Mouse (Mus musculus) hindbrain, embryonic 12.5 days (tissue): ENCODE results near the gene Zc2hc1b. TPM values are rescaled to one million over a fixed set of nuclear protein-coding genes. Genes with fewer than 3 reads are reported as not detected.
A peak's percentile ranks its signal among the peaks of the same experiment; 100 is the strongest.
"Not testable (repeated sequence)": the region's sequence is repeated elsewhere in the genome, so short reads cannot be mapped to it uniquely, and the experiment has no call there.

Source experiments
- ATAC-seq: fragments of 200-750 bp; cut with Nextera tagmentation; 2 replicates; pipeline ENCODE4 v1.8.0; 2017; ENCODE audit warnings: moderate TSS enrichment; ENCODE audit not compliant: low FRiP score
- H3K27ac ChIP-seq: fragments of 300-500 bp; sonication (generic); 2 replicates; pipeline ENCODE4 v1.5.1; 2016; ENCODE audit warnings: mild to moderate bottlenecking
- H3K27me3 ChIP-seq: fragments of 300-500 bp; sonication (generic); 2 replicates; pipeline ENCODE4 v1.6.1; 2016; ENCODE audit warnings: mild to moderate bottlenecking
- H3K36me3 ChIP-seq: fragments of 300-500 bp; sonication (generic); 2 replicates; pipeline ENCODE4 v1.6.1; 2016; ENCODE audit warnings: mild to moderate bottlenecking
- H3K4me1 ChIP-seq: fragments of 300-500 bp; sonication (generic); 2 replicates; pipeline ENCODE4 v1.6.1; 2016
- H3K4me2 ChIP-seq: fragments of 300-500 bp; sonication (generic); replicated peaks from 2 replicates; pipeline ENCODE4 v1.6.1; 2016; ENCODE audit warnings: mild to moderate bottlenecking
- H3K4me3 ChIP-seq: fragments of 300-500 bp; sonication (generic); 2 replicates; pipeline ENCODE4 v1.5.1; 2016; ENCODE audit warnings: mild to moderate bottlenecking
- H3K9ac ChIP-seq: fragments of 300-500 bp; sonication (generic); 2 replicates; pipeline ENCODE4 v1.6.1; 2016; ENCODE audit warnings: mild to moderate bottlenecking, moderate library complexity
- H3K9me3 ChIP-seq: fragments of 300-500 bp; sonication (generic); replicated peaks from 2 replicates; pipeline ENCODE4 v1.6.1; 2016; ENCODE audit warnings: mild to moderate bottlenecking
- WGBS: fragments of 180-500 bp; shearing (Covaris S2); methylation state at CpG from one replicate; pipeline ENCODE4 v1.1.7; 2016; 5-methylcytosine and 5-hydroxymethylcytosine counted together
- polyA plus RNA-seq: library from polyadenylated mRNA; unstranded; fragments of >200 nt; fragmentation: Nextera tagmentation; extraction: Ambion mirVana; gene quantifications from 2 replicates; pipeline ENCODE4 v1.2.1, GENCODE M21; 2016

The Zc2hc1b gene
- polyA plus RNA-seq, 1 experiment from 2014 or later, result not detected

DNA sequence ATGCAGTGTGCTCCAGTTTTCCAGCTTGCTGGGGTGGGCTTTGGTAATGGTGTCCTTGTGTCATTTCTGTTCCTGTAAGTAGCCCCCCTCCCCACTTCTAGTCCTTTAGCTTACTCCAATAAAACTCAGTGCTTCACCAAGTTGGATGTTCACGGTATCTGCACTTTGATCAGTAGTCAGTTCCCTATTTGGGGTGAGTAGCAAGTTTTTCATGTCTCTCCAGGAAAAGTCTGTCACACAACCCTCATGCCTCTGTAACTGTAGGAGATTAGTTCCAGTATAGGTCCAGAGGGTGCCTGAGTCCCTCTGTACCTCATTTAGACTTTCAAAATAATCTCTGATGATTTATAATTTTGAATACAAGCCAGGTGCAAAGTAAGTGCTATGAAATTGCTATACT, 21.4 kb upstream of the Zc2hc1b start:
- no peak for ATAC-seq
- H3K4me2 ChIP-seq, result no peak overlapping the region
- 97% methylated on average over 1 of the region's 1 CpGs for WGBS
- no peak overlapping the region for H3K4me3 ChIP-seq
- no peaks in the 10 kb centered on the region for H3K9me3 ChIP-seq
- H3K27ac ChIP-seq, result no peak overlapping the region
- H3K27me3 ChIP-seq, result no peaks in the 10 kb centered on the region
- H3K4me1 ChIP-seq, result no peaks in the 10 kb centered on the region
- H3K9ac ChIP-seq, result no peak overlapping the region
- H3K36me3 ChIP-seq, result no peaks in the 10 kb centered on the region

DNA sequence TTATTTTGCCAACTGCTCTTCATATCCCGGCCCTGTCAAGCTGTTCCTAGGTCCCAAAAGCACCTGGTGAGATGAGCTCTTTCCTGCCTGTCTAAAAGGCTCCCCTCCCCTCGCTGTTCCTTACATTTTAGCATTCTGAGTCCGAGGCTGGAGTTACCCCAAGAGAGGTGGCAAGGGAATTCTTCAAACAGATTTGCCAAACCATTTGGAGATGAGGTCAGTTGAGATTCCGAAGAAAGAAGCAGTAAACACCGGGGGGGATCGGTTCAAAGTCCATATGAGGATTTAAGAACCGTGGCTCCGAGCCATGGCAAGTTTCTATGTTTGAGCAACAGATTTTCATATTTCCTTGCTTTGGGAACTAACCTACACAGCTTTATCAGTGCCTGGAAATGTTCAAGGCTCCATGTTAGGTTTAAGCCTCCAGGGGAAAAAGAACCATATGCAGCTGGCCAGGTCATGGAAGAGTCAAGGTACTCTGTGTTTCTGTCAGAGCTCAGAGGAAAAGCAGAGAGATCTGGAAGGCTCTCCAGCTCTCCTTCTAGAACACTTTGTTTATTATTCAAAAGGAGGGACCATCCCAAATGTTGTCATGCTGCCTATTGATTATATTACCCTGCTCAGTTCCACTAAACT, 19.2 kb upstream of the Zc2hc1b start:
- H3K36me3 ChIP-seq, result no peaks in the 10 kb centered on the region
- H3K27me3 ChIP-seq, result no peaks in the 10 kb centered on the region
- H3K4me1 ChIP-seq, result peaks cover 5% of the 10 kb centered on the region
- H3K9me3 ChIP-seq, result no peaks in the 10 kb centered on the region
- H3K4me2 ChIP-seq, result no peak overlapping the region
- no peak overlapping the region for H3K4me3 ChIP-seq
- no peak overlapping the region for H3K9ac ChIP-seq
- 73% methylated on average over 8 of the region's 8 CpGs for WGBS
- H3K27ac ChIP-seq, result no peak overlapping the region
- no peak for ATAC-seq

DNA sequence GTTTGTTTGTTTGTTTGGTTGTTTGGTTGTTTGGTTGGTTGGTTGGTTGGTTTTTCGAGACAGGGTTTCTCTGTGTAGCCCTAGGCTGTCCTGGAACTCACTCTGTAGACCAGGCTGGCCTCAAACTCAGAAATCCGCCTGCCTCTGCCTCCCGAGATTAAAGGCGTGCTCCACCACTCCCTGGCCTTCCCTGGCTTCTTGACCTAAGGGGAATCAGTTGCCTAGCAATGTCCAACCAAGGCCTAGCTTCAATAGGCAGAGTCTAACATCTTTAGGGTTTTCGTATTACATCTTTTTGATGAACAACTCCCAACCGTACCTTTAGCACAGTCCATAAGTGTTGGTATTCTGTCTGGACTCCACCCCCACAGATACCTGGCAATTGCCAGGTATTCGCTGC, 15.7 kb upstream of the Zc2hc1b start:
- Histone ChIP-seq H3K36me3 (peaks cover 20% of the 10 kb centered on the region), H3K4me2 (peak overlapping the region; percentile 63), H3K4me3 (peak overlapping the region; percentile 92; the same call in 1 of the 2 replicates)
- peak; percentile 36 for ATAC-seq
- H3K27ac ChIP-seq, H3K9ac ChIP-seq, H3K9me3 ChIP-seq, H3K27me3 ChIP-seq, H3K4me1 ChIP-seq: not testable (repeated sequence)
- 86% methylated on average over 7 of the region's 7 CpGs for WGBS

DNA sequence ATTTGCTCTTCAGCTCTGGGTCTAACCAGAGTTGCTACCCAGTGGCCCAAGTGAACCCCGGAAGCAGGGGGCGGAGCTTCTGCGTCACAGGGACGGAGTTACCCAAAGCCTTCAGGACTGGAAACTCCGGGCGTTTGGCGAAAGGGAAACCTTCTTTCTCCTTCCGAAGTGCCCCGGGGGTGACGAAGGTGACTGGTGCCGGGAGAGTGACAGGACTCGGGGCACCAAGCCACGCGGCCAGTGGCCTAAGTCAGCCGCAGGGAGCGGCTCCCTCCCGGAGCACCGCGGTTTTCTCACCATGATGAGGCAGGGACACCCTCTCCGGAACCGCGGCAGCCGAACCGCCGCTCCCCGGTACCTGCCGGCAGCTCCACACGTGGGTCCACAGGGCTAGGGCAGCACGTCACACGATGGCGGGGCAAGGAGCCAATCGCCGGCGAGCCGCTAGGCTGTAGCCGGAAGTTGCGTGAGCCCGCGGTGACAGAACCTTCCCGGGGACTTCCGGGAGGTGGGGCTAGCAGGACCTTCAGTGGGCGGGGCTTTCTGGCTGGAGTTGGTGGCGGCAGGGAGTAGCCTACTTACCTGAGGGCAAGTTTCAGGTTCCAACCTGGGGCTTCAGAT, 15.0 kb upstream of the Zc2hc1b start, which contains the start of gene Ltv1:
Gene Ltv1, minus strand, starts transcription at position 438 of the 621 bp plus-strand sequence.
- H3K27me3 ChIP-seq, result no peaks in the 10 kb centered on the region
- H3K27ac ChIP-seq, result no peak within 1 kb of the TSS
- no peaks in the 10 kb centered on the region for H3K9me3 ChIP-seq
- ATAC-seq, result peak; percentile 100
- H3K4me1 ChIP-seq, result peaks cover 7% of the 10 kb centered on the region
- H3K9ac ChIP-seq, result peak within 1 kb of the TSS; percentile 82
- peak within 1 kb of the TSS; percentile 92 for H3K4me3 ChIP-seq
- peak within 1 kb of the TSS; percentile 63 for H3K4me2 ChIP-seq
- WGBS, result 1% methylated on average over 43 of the region's 43 CpGs
- peaks cover 23% of the 10 kb centered on the region for H3K36me3 ChIP-seq

DNA sequence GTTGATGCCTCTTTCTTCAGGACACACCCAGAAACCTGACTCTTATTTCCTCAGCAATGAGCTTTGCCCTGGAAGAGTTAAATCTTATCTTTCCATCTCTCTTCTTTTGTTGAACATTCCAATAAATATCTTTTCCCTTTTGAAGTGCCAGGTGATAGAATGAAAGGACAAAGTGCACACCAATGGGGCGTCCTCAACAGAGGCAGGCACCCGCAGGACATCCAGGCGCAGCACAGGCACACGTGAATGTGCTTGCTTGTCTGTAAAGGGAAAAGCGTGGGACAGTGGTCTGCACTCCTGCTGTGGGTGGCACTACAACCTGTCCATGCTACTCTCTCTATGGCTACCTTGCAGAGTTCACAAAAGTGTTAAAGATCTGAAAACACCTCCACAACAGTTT, 12.1 kb upstream of the Zc2hc1b start:
- ATAC-seq, result no peak
- H3K4me1 ChIP-seq, result peaks cover 7% of the 10 kb centered on the region
- H3K36me3 ChIP-seq, result peaks cover 53% of the 10 kb centered on the region
- no peak overlapping the region for H3K4me3 ChIP-seq
- H3K9ac ChIP-seq, result no peak overlapping the region
- no peak overlapping the region for H3K27ac ChIP-seq
- H3K4me2 ChIP-seq, result no peak overlapping the region
- WGBS, result 94% methylated on average over 5 of the region's 5 CpGs
- no peaks in the 10 kb centered on the region for H3K9me3 ChIP-seq
- no peaks in the 10 kb centered on the region for H3K27me3 ChIP-seq

DNA sequence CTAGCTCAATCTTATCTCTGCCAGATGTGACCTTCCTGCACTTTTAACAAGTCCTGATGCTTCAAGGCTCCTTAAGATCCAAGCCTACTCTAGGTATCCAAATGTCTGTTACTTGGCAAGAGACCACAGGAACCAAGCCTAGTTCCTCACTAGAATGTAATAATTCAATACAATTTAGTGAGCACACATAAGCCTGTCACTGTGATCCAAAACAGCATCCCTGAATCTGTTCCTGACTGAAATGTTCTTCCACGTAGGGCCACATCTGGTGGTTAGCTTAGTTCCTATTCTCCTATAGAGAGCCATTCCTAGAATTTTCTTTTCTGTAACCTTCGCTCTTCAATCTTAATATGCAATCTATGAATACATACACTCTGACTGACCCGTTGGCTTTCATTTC, 8.9 kb upstream of the Zc2hc1b start:
- 89% methylated on average over 3 of the region's 3 CpGs for WGBS
- Histone ChIP-seq H3K9ac (no peak overlapping the region), H3K36me3 (peaks cover 76% of the 10 kb centered on the region), H3K4me2 (no peak overlapping the region), H3K27me3 (no peaks in the 10 kb centered on the region), H3K4me1 (no peaks in the 10 kb centered on the region), H3K4me3 (no peak overlapping the region), H3K27ac (no peak overlapping the region), H3K9me3 (no peaks in the 10 kb centered on the region)
- ATAC-seq, result no peak

DNA sequence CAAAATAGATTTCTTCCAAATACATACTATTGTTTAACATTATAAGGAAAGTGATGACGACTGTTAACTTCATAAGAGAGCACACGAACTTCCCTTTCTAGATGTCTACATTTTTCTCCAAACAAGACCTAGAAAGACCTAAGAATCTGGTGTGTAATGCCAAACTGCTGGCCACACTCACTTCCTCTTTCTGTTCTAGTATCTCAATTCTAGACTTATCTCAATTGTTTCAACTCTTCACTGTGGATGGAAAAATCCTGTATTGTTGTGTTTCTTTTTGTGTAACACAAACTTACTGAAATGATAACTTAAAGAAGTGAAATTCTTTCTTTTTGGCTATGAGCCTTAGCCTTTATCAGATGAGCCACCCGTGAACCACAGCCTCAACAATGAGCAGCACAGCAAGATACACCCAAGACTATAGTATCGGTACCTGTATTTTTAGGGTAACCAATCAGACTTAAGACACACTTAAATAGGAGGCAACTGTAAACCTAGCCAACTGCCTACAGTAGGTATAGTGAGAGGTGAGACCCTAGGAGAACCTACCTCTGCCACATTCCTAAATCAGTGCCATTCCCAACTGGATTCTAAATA, 6.4 kb upstream of the Zc2hc1b start:
- Histone ChIP-seq H3K4me1 (no peaks in the 10 kb centered on the region), H3K27me3 (no peaks in the 10 kb centered on the region), H3K4me2 (no peak overlapping the region), H3K36me3 (peaks cover 86% of the 10 kb centered on the region), H3K4me3 (no peak overlapping the region), H3K9ac (no peak overlapping the region), H3K27ac (no peak overlapping the region), H3K9me3 (no peaks in the 10 kb centered on the region)
- ATAC-seq, result no peak
- 96% methylated on average over 4 of the region's 4 CpGs for WGBS

DNA sequence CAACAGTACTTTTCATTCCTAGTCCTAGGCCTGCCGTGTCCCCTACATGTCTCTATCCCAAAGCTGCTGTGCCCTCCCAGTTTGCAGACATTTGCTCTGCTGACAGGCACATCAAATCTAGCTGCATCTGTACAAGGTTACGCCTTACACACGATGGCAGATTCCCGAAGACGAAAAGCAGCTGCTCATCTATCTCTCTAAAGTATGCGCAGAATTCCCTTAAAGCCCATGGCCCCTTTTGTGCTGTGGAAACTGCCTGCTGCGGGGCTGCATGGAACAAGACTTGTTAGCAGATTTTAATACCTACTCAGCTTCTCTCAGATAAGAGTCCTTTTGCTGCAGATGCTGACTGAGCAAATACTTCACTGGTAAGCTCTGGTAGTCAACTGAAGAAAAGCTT, 2.4 kb upstream of the Zc2hc1b start:
- no peak overlapping the region for H3K4me3 ChIP-seq
- no peak for ATAC-seq
- H3K27ac ChIP-seq, result no peak overlapping the region
- no peak overlapping the region for H3K4me2 ChIP-seq
- no peaks in the 10 kb centered on the region for H3K4me1 ChIP-seq
- H3K9ac ChIP-seq, result no peak overlapping the region
- H3K36me3 ChIP-seq, result peaks cover 82% of the 10 kb centered on the region
- 86% methylated on average over 7 of the region's 7 CpGs for WGBS
- H3K27me3 ChIP-seq, result no peaks in the 10 kb centered on the region
- no peaks in the 10 kb centered on the region for H3K9me3 ChIP-seq

DNA sequence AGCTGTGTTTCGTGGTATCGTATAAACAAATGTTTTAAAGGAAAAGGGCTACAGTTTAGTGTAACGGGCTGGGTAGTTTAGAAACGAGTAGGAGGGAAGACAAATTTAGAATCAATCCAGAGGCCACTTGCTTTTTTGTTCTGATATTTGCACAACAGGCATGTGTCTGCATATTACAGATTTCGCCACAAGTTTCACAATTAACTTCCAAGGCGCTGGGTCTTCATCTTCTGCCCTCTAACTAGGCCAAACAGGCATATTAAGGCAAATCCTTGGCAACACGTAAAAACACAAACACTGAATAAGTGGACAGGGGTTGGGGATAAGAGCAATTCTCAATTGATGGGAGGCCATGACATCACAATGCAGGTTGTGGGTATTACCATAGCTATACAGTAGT, 2.0 kb downstream of the Zc2hc1b start:
- Histone ChIP-seq H3K4me3 (no peak overlapping the region), H3K4me2 (no peak overlapping the region), H3K27ac (no peak overlapping the region), H3K9ac (no peak overlapping the region), H3K9me3 (no peaks in the 10 kb centered on the region), H3K27me3 (no peaks in the 10 kb centered on the region), H3K36me3 (peaks cover 47% of the 10 kb centered on the region), H3K4me1 (peaks cover 6% of the 10 kb centered on the region)
- ATAC-seq, result no peak
- WGBS, result 94% methylated on average over 7 of the region's 7 CpGs

DNA sequence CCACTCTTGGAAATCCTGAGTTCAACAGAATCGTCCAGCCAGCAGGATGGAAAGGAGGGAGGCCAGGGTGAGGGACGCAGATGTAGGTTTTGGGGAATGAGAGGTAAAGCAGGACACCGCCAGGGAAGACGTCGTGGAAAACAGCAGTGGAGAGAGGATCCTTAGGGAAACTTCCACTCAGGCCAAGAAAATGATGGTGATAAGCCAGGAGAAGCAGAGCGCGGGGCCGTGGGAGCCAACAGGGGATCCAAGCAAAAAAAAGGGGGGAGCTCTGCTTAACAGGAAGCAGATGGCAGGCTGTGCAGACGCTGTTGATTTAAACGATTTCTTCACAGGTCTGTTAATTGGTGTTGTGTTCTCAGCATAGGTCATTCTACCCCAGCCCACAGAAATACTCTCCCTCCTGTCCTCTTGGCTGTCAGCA, 5.0 kb downstream of the Zc2hc1b start:
- Histone ChIP-seq H3K4me2 (no peak overlapping the region), H3K9me3 (no peaks in the 10 kb centered on the region), H3K27ac (no peak overlapping the region), H3K36me3 (peaks cover 19% of the 10 kb centered on the region), H3K27me3 (no peaks in the 10 kb centered on the region), H3K4me3 (no peak overlapping the region), H3K9ac (no peak overlapping the region), H3K4me1 (peaks cover 8% of the 10 kb centered on the region)
- ATAC-seq, result no peak; the same call in 1 of the 2 replicates
- 48% methylated on average over 10 of the region's 10 CpGs for WGBS

DNA sequence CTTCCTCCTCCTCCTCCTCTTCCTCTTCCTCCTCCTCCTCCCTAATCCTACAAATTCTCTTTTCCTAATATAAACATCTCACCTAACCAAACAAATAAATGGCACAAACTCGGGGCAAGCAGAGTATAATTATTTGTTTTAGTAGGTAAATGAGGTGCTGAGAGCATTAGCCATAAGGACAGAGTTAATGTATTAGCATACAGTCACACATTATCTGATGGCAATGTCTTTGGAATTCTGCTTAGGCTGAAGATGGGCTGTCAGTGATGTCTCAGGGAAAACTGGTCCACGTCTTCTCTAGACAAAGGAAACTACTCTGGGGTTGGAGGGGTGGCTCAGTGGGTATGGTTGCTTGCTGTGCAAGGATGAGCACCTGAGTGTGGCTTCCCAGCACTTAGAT, 6.4 kb downstream of the Zc2hc1b start:
- Histone ChIP-seq H3K4me2 (no peak overlapping the region), H3K9ac (no peak overlapping the region), H3K27ac (no peak overlapping the region), H3K27me3 (no peaks in the 10 kb centered on the region), H3K4me3 (no peak overlapping the region), H3K9me3 (no peaks in the 10 kb centered on the region), H3K4me1 (peaks cover 8% of the 10 kb centered on the region), H3K36me3 (peaks cover 6% of the 10 kb centered on the region; the same call in 1 of the 2 replicates)
- WGBS, result 67% methylated on average over 2 of the region's 2 CpGs
- no peak for ATAC-seq

DNA sequence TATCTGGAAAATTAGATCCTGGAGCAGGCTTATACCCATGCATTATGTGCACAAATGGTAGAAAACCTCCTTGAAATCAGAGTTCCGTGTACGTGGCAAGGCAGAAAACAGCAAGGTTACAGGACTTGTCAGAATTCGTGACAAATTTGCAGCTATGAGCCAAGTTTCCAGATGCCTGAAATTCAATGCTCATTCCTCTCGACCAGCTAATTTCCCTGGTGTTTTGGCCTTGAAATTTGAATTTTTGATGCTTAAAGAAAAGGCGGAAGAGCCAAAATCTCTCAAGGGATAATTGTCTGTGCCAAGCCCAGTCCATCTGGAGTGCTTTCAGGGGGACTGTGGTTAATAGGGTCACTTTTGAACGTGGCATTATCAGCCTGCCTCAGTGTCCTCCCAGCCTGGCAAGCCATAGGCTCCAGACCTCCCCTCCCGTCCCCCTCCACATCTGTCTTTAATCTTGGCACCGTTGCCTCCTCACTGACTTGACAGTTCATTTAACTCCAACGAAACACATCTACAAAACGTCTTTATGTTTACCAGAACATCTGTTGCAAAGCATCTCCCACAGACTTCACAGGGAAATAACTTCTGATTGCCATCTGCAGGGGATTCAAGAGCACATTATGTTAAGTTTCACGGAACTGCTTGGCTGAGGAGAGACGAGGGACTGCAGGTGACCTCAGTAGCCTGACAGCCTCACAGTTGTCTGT, 6.9 kb downstream of the Zc2hc1b start:
- 45% methylated on average over 12 of the region's 12 CpGs for WGBS
- Histone ChIP-seq H3K36me3 (peaks cover under 1% of the 10 kb centered on the region; the same call in 1 of the 2 replicates), H3K27ac (no peak overlapping the region), H3K4me2 (no peak overlapping the region), H3K9ac (no peak overlapping the region), H3K27me3 (no peaks in the 10 kb centered on the region), H3K9me3 (no peaks in the 10 kb centered on the region), H3K4me1 (peaks cover 8% of the 10 kb centered on the region), H3K4me3 (no peak overlapping the region)
- ATAC-seq, result 0 out of 2 replicates have a peak, but pooled peaks have one; percentile 29
